Mouse (Mus musculus) myocyte (in vitro differentiated cells): ENCODE data around the gene Mex3d. TPM values are rescaled to one million over a fixed set of nuclear protein-coding genes. Genes with fewer than 3 reads are reported as not detected.

Source experiments
- H3K27me3 ChIP-seq: one replicate; pipeline ENCODE4 v1.6.1; 2011; ENCODE audit not compliant: control insufficient read depth, insufficient read depth, insufficient read length
- H3K36me3 ChIP-seq: one replicate; pipeline ENCODE4 v1.6.1; 2011; ENCODE audit not compliant: control insufficient read depth, insufficient read depth
- H3K4me2 ChIP-seq: one replicate; pipeline ENCODE4 v1.6.1; 2011; ENCODE audit warnings: low read depth, control low read depth
- H3K4me3 ChIP-seq: one replicate; pipeline ENCODE4 v1.5.1; 2011; ENCODE audit warnings: mild to moderate bottlenecking, control low read depth, moderate library complexity
- H3K79me2 ChIP-seq: one replicate; pipeline ENCODE4 v1.6.1; 2011; ENCODE audit not compliant: control insufficient read depth, insufficient read depth
- H3ac ChIP-seq: one replicate; pipeline ENCODE4 v1.6.1; 2011; ENCODE audit not compliant: control insufficient read depth, insufficient read length
- CEBPB ChIP-seq: IDR thresholded peaks from 2 replicates; pipeline ENCODE4 v1.6.1; 2011; ENCODE audit warnings: mild to moderate bottlenecking, moderate library complexity; ENCODE audit not compliant: poor library complexity, insufficient read depth, severe bottlenecking
- E2F4 ChIP-seq: IDR thresholded peaks from one replicate; pipeline ENCODE4 v1.6.1; 2011; ENCODE audit warnings: mild to moderate bottlenecking, control low read depth, moderate library complexity; ENCODE audit not compliant: insufficient read depth
- MAX ChIP-seq: IDR thresholded peaks from one replicate; pipeline ENCODE4 v1.6.1; 2011; ENCODE audit warnings: low read depth, mild to moderate bottlenecking, control low read depth
- MYOD1 ChIP-seq, 3 experiments: IDR thresholded peaks; one replicate each; pipeline ENCODE4 v1.6.1; 2011; ENCODE audit warnings: control low read depth in 2 of 3, low read depth in 2 of 3, mild to moderate bottlenecking in 2 of 3, moderate library complexity in 1 of 3; ENCODE audit not compliant: insufficient read length in 2 of 3, control insufficient read depth in 1 of 3
- MYOG ChIP-seq, 3 experiments: IDR thresholded peaks; one replicate each; pipeline ENCODE4 v1.6.1; 2011; ENCODE audit warnings: control low read depth in 2 of 3, low read depth in 2 of 3, mild to moderate bottlenecking in 2 of 3; ENCODE audit not compliant: insufficient read length in 2 of 3, control insufficient read depth in 1 of 3, insufficient read depth in 1 of 3
- POLR2A ChIP-seq: IDR thresholded peaks from one replicate; pipeline ENCODE4 v1.6.1; 2011; ENCODE audit warnings: low read depth, mild to moderate bottlenecking, control low read depth, moderate library complexity; ENCODE audit not compliant: insufficient read length
- POLR2AphosphoS2 ChIP-seq: IDR thresholded peaks from one replicate; pipeline ENCODE4 v1.6.1; 2011; ENCODE audit warnings: low read depth, control low read depth; ENCODE audit not compliant: insufficient read length
- REST ChIP-seq: IDR thresholded peaks from one replicate; pipeline ENCODE4 v1.6.1; 2011; ENCODE audit warnings: mild to moderate bottlenecking, control low read depth, moderate library complexity; ENCODE audit not compliant: insufficient read depth, insufficient read length
- SRF ChIP-seq: IDR thresholded peaks from one replicate; pipeline ENCODE4 v1.6.1; 2011; ENCODE audit warnings: low read depth; ENCODE audit not compliant: control insufficient read depth, insufficient read length
- TCF12 ChIP-seq: IDR thresholded peaks from one replicate; pipeline ENCODE4 v1.6.1; 2011; ENCODE audit warnings: mild to moderate bottlenecking, control low read depth; ENCODE audit not compliant: poor library complexity, insufficient read depth, severe bottlenecking
- TCF3 ChIP-seq: IDR thresholded peaks from one replicate; pipeline ENCODE4 v1.6.1; 2011; ENCODE audit warnings: low read depth, control low read depth; ENCODE audit not compliant: insufficient read length
- USF1 ChIP-seq: IDR thresholded peaks from one replicate; pipeline ENCODE4 v1.6.1; 2011; ENCODE audit warnings: low read depth, mild to moderate bottlenecking, control low read depth, moderate library complexity
- polyA plus RNA-seq: library from polyadenylated mRNA; unstranded; fragments of >200 nt; fragmentation: generic; extraction: Trizol; gene quantifications from one replicate; pipeline ENCODE4 v1.2.1, GENCODE M21; 2012; ENCODE audit warnings: missing spikeins

Gene Mex3d
- polyA plus RNA-seq, 1 experiment, result 29.6 TPM

GRCm38 (mm10) chr10:80421208-80421607 is 33.7 kb upstream of the Mex3d start:
- Histone ChIP-seq H3K27me3 (no peaks in the 10 kb centered on the region), H3K4me3 (no peak overlapping the region), H3K36me3 (peaks cover 38% of the 10 kb centered on the region), H3K4me2 (no peak overlapping the region), H3ac (no peak overlapping the region), H3K79me2 (peaks cover 11% of the 10 kb centered on the region)
- TF ChIP-seq TCF3 (no peak), E2F4 (no peak), MYOG (IDR thresholded peaks at IDR 0.05; ENCODE audit: control insufficient read depth in 1 of 3, insufficient read depth in 1 of 3, insufficient read length in 2 of 3, low read depth in 2 of 3) (no peak)

GRCm38 (mm10) chr10:80420729-80421128 is 33.3 kb upstream of the Mex3d start:
- H3K4me2 ChIP-seq, result no peak overlapping the region
- TF ChIP-seq MYOG (IDR thresholded peaks at IDR 0.05; ENCODE audit: control insufficient read depth in 1 of 3, insufficient read depth in 1 of 3, insufficient read length in 2 of 3, low read depth in 2 of 3) (no peak), POLR2AphosphoS2 (no peak), MAX (no peak), TCF12 (no peak), USF1 (no peak), SRF (no peak), POLR2A (no peak), TCF3 (no peak), REST (no peak), CEBPB (no peak), E2F4 (no peak)
- H3K36me3 ChIP-seq, result peaks cover 36% of the 10 kb centered on the region
- no peak overlapping the region for H3K4me3 ChIP-seq
- H3ac ChIP-seq, result no peak overlapping the region
- no peaks in the 10 kb centered on the region for H3K27me3 ChIP-seq
- H3K79me2 ChIP-seq, result peaks cover 11% of the 10 kb centered on the region

GRCm38 (mm10) chr10:80419419-80419818 is 32.0 kb upstream of the Mex3d start:
- peaks cover 23% of the 10 kb centered on the region for H3K36me3 ChIP-seq
- no peak overlapping the region for H3ac ChIP-seq
- TF ChIP-seq MAX, result no peak

GRCm38 (mm10) chr10:80418311-80418710 is 30.9 kb upstream of the Mex3d start:
- no peak overlapping the region for H3K4me2 ChIP-seq
- H3K4me3 ChIP-seq, result no peak overlapping the region
- no peak overlapping the region for H3ac ChIP-seq
- peaks cover 21% of the 10 kb centered on the region for H3K36me3 ChIP-seq
- H3K27me3 ChIP-seq, result no peaks in the 10 kb centered on the region
- no peak for TF ChIP-seq E2F4
- no peak for TF ChIP-seq MAX
- TF ChIP-seq POLR2A, result no peak
- no peak for TF ChIP-seq MYOG (IDR thresholded peaks at IDR 0.05; ENCODE audit: control insufficient read depth in 1 of 3, insufficient read depth in 1 of 3, insufficient read length in 2 of 3, low read depth in 2 of 3)
- no peak for TF ChIP-seq MYOD1 (IDR thresholded peaks at IDR 0.05; ENCODE audit: control insufficient read depth in 1 of 3, insufficient read length in 2 of 3, low read depth in 2 of 3)
- TF ChIP-seq CEBPB, result no peak
- no peak for TF ChIP-seq POLR2AphosphoS2
- TF ChIP-seq REST, result no peak
- no peak for TF ChIP-seq USF1
- no peak for TF ChIP-seq TCF3
- TF ChIP-seq TCF12, result no peak
- TF ChIP-seq SRF, result no peak
- H3K79me2 ChIP-seq, result no peaks in the 10 kb centered on the region

More at GRCm38 (mm10) chr10:80419419-80419818, 32.0 kb upstream of the Mex3d start:
- Histone ChIP-seq H3K4me3 (no peak overlapping the region), H3K79me2 (peaks cover 2% of the 10 kb centered on the region), H3K27me3 (no peaks in the 10 kb centered on the region), H3K4me2 (no peak overlapping the region)

GRCm38 (mm10) chr10:80417841-80418240 is 30.4 kb upstream of the Mex3d start:
- Histone ChIP-seq H3K4me2 (no peak overlapping the region), H3K79me2 (no peaks in the 10 kb centered on the region), H3ac (no peak overlapping the region), H3K4me3 (no peak overlapping the region), H3K36me3 (peaks cover 21% of the 10 kb centered on the region), H3K27me3 (no peaks in the 10 kb centered on the region)
- TF ChIP-seq TCF12 (no peak), MAX (no peak), USF1 (no peak), CEBPB (no peak), MYOD1 (IDR thresholded peaks at IDR 0.05; ENCODE audit: control insufficient read depth in 1 of 3, insufficient read length in 2 of 3, low read depth in 2 of 3) (no peak), SRF (no peak), POLR2AphosphoS2 (no peak), MYOG (IDR thresholded peaks at IDR 0.05; ENCODE audit: control insufficient read depth in 1 of 3, insufficient read depth in 1 of 3, insufficient read length in 2 of 3, low read depth in 2 of 3) (no peak), POLR2A (no peak), REST (no peak), TCF3 (no peak), E2F4 (no peak)
